Mouse (Mus musculus) small intestine, adult 2 months (tissue): ENCODE measurements at regions not wholly inside any gene's neighbourhood (a gene's known extent, or its start where the extent isn't known, plus 50 kb on each side); places are given as distances from the start of the nearest gene placed in this dataset.

Experiments used
- CTCF ChIP-seq: fragments of 200-500 bp; IDR thresholded peaks from 2 replicates; pipeline ENCODE4 v1.5.1; 2012; ENCODE audit warnings: low read depth, mild to moderate bottlenecking, control low read depth, inconsistent platforms, low read length, moderate library complexity, mixed read lengths; ENCODE audit not compliant: insufficient replicate concordance, insufficient read length; ENCODE audit errors: extremely low read depth
- POLR2A ChIP-seq: fragments of 200-500 bp; IDR thresholded peaks from 2 replicates; pipeline ENCODE4 v1.6.1; 2012; ENCODE audit warnings: low read depth, mild to moderate bottlenecking, control low read depth, inconsistent platforms, low read length, moderate library complexity

DNA sequence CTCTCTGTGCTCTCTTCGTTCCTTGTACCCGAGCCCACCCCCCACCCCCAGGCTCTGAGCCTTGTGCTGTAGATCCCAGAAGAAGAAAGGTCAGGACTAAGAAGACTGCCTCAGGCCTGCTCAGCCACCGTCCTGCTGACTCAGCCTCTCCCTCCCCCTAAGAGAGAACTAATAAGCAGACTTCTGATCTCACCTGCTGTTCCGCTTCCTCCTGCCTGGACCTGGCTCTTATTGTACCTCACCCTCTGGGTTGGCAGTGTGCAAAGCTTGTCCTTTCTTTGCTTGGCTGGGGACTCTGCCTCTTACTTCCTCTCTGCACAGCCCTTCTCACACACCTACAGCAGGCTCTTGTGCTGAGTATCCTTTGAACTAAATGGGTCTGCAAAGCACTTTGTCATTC, 91.3 kb upstream of the Serbp1 start:
- TF ChIP-seq CTCF (no peak), POLR2A (no peak; the same call in 1 of the 2 replicates)
